Mouse (Mus musculus): ENCODE results near the gene Ubtf. TPM values are rescaled to one million over a fixed set of nuclear protein-coding genes. Genes with fewer than 3 reads are reported as not detected.

Ubtf gene
- total RNA-seq, 4 experiments from 2014 or later, result 31.5 to 41.6 (median 38.2) TPM

- DNase-seq (ENCODE audit: low spot score in 2 of 2), result peak in 1 of 2 experiments; percentile 28
Measured at GRCm38 (mm10) chr11:102268520-102269244, 50.9 kb downstream of the Ubtf start, which contains the start of gene Asb16. Gene Asb16, plus strand, starts transcription at chr11:102268743.

GRCm38 (mm10) chr11:102267480-102267879 is 52.1 kb downstream of the Ubtf start:
- DNase-seq (ENCODE audit: low spot score in 2 of 2), result peak; percentile 63 to 70

- DNase-seq (ENCODE audit: low spot score in 2 of 2), result no peak
Measured at GRCm38 (mm10) chr11:102266631-102267355, 52.7 kb downstream of the Ubtf start.

DNA sequence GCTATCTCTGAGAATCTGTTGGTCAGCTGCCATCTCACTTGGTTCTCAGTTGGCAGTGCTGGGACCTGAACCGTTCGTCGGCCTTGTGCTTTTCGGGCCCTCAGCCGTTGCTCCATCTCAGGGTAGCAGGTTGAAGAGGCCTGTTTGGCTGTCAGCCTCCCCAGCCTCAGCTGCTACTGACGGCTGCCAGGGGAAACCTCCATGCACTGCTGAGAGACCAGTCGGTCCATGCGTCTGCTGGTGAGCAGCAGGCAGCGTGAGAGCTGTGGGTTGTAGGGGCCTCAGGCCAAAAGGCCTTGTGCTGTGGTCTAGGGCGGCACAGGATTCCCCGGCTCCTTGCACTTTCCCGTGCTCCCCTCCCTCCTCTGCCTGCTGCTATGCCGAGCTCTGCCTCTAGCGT is 53.7 kb downstream of the Ubtf start:
- no peak for DNase-seq (ENCODE audit: low spot score in 2 of 2)

GRCm38 (mm10) chr11:102263211-102263610 is 56.3 kb downstream of the Ubtf start:
- DNase-seq (ENCODE audit: low spot score in 2 of 2), result no peak

GRCm38 (mm10) chr11:102258521-102258920 is 61.0 kb downstream of the Ubtf start:
- no peak for DNase-seq (ENCODE audit: low spot score in 2 of 2)

- DNase-seq (ENCODE audit: low spot score in 2 of 2), result no peak
Measured at GRCm38 (mm10) chr11:102258095-102258494, 61.4 kb downstream of the Ubtf start.

GRCm38 (mm10) chr11:102257514-102257913 is 62.0 kb downstream of the Ubtf start:
- no peak for DNase-seq (ENCODE audit: low spot score in 2 of 2)

Other genes with a start within 250 kb of the Ubtf start
- 1 to 10 TPM in 1 of 4 experiments, under 1 TPM in 3; 0.27 to 1.1 (median 0.57) TPM for gene Mpp2, start 231.2 kb downstream of the Ubtf start, total RNA-seq (2022)
- not detected for gene Ppy, start 218.4 kb downstream of the Ubtf start, total RNA-seq (2022)
- not detected for gene Pyy, start 211.9 kb downstream of the Ubtf start, total RNA-seq (2022)
- gene Nags, start 174.2 kb downstream of the Ubtf start, total RNA-seq (2022), result not detected
- gene Tmem101, start 163.3 kb downstream of the Ubtf start, total RNA-seq (2022), result 10 to 100 TPM in 2 of 4 experiments, 1 to 10 TPM in 2; 8.9 to 10.5 (median 9.9) TPM
- 100 to 1,000 TPM; 108 to 127 (median 111) TPM for gene Lsm12, start 134.4 kb downstream of the Ubtf start, total RNA-seq (2022)
- 10 to 100 TPM; 61.5 to 73.2 (median 63.8) TPM for gene G6pc3, start 130.1 kb downstream of the Ubtf start, total RNA-seq (2022)
- gene Hdac5, start 89.6 kb downstream of the Ubtf start, total RNA-seq (2022), result 10 to 100 TPM; 77.5 to 86.2 (median 83.2) TPM
- not detected for gene BC030867, start 70.9 kb downstream of the Ubtf start, total RNA-seq (2022)
- 10 to 100 TPM; 92.5 to 99.3 (median 93.6) TPM for gene Asb16, start 51.0 kb downstream of the Ubtf start, total RNA-seq (2022)
- gene Tmub2, start 34.8 kb downstream of the Ubtf start, total RNA-seq (2022), result 10 to 100 TPM; 14.7 to 15.8 (median 15.0) TPM
- gene Atxn7l3, start 23.1 kb downstream of the Ubtf start, total RNA-seq (2022), result 10 to 100 TPM in 3 of 4 experiments, 1 to 10 TPM in 1; 9.3 to 14.5 (median 11.1) TPM
- 1 to 10 TPM in 1 of 4 experiments, not detected in 3; 1.0 TPM for gene Slc4a1, start 46.5 kb upstream of the Ubtf start, total RNA-seq (2022)
- under 1 TPM in 1 of 4 experiments, not detected in 3; 0.21 TPM for gene Rundc3a, start 73.7 kb upstream of the Ubtf start, total RNA-seq (2022)
- gene Slc25a39, start 88.2 kb upstream of the Ubtf start, total RNA-seq (2022), result 10 to 100 TPM; 61.2 to 72.2 (median 66.7) TPM
- 10 to 100 TPM; 12.2 to 21.8 (median 17.0) TPM for gene Grn, start 110.6 kb upstream of the Ubtf start, total RNA-seq (2022)
- gene Fam171a2, start 127.9 kb upstream of the Ubtf start, total RNA-seq (2022), result 1 to 10 TPM in 3 of 4 experiments, under 1 TPM in 1; 0.97 to 1.5 (median 1.2) TPM
- 1 to 10 TPM in 1 of 4 experiments, under 1 TPM in 2, not detected in 1; 0.63 to 2.0 (median 0.72) TPM for gene Itga2b, start 150.4 kb upstream of the Ubtf start, total RNA-seq (2022)
- 10 to 100 TPM; 17.7 to 24.0 (median 22.8) TPM for gene Gpatch8, start 236.7 kb upstream of the Ubtf start, total RNA-seq (2022)

Measured in gastrocnemius, adult 8-10 months (tissue).